ENCODE assay signal across 18 mouse cellular contexts in genomic region chr17:27362221-27362620, GRCm38 (mm10).
DNase-seq lines count a peak whose midpoint lies in the region; ATAC-seq lines count a peak whose summit lies in the region.
"Had no signal": no experiment of that assay in that cellular context is flagged by ENCODE, and none has a peak within 500 bp of the region (broad histone marks: within the 10 kb centered on the region; RNA-seq: fewer than 3 reads in every experiment).

No protein-coding gene starts in this region.

- WGBS in heart, embryonic 11.5 days (ENCODE audit: insufficient replicate concordance): 85% methylated on average over 8 of the region's 8 CpGs

- no peak for ATAC-seq in heart, embryonic 11.5 days (replicated peaks; ENCODE audit: insufficient number of reproducible peaks, low FRiP score, low TSS enrichment)

- no peak overlapping the region for H3K9ac ChIP-seq in heart, embryonic 11.5 days (ENCODE audit: low read depth, low read length)
- H3K9ac ChIP-seq: embryonic facial prominence, embryonic 15.5 days; lung, embryonic 15.5 days had no signal

- peak; percentile 7 for DNase-seq in layer of hippocampus, adult 9-10 months (ENCODE audit: low spot score)
- DNase-seq in layer of hippocampus, postnatal 36 days: no peak
- DNase-seq in induced T-regulatory cell, adult 2 months (ENCODE audit: low read depth): peak; percentile 29
- peak; percentile 62 to 64 for DNase-seq in left cerebral cortex, postnatal 36 days (ENCODE audit: low spot score in 2 of 2)
- peak; percentile 87 for DNase-seq in telencephalon, adult 2 months (ENCODE audit: low read depth, low spot score)
- DNase-seq in lung, adult 18-20 months: no peak
- DNase-seq: adrenal gland, postnatal 10 days; cerebellum, adult 8-10 months; gastrocnemius, postnatal 10 days; heart, postnatal 4 days; kidney, adult 9 months; liver; thymus, adult 18-20 months had no signal

- H3K4me1 ChIP-seq in heart, embryonic 11.5 days (ENCODE audit: control insufficient read depth, insufficient read depth, low read length): no peaks in the 10 kb centered on the region
- H3K4me1 ChIP-seq: embryonic facial prominence, embryonic 15.5 days; lung, embryonic 15.5 days had no signal

- H3K36me3 ChIP-seq in heart, embryonic 11.5 days (ENCODE audit: control insufficient read depth, insufficient read depth, low read length): no peaks in the 10 kb centered on the region
- H3K36me3 ChIP-seq: embryonic facial prominence, embryonic 15.5 days; heart, embryonic 10.5 days; lung, embryonic 15.5 days had no signal

- H3K27ac ChIP-seq in heart, embryonic 11.5 days (ENCODE audit: low read depth, low read length): no peak overlapping the region
- H3K27ac ChIP-seq: embryonic facial prominence, embryonic 15.5 days; heart, embryonic 10.5 days; lung, embryonic 15.5 days had no signal

- no peaks in the 10 kb centered on the region for H3K9me3 ChIP-seq in heart, embryonic 11.5 days (replicated peaks; ENCODE audit: control insufficient read depth, low read length)
- H3K9me3 ChIP-seq: embryonic facial prominence, embryonic 15.5 days; heart, embryonic 10.5 days; lung, embryonic 15.5 days had no signal

- no peaks in the 10 kb centered on the region for H3K27me3 ChIP-seq in heart, embryonic 11.5 days (ENCODE audit: control insufficient read depth, insufficient read depth, low read length)
- H3K27me3 ChIP-seq: embryonic facial prominence, embryonic 15.5 days; lung, embryonic 15.5 days had no signal

- intact Hi-C loops in left cerebral cortex, postnatal 36 days (cut with DNase I): loop anchor here (5.0 kb wide), 1 partner anchor 150 kb away; no protein-coding TSS in a partner anchor

- H3K4me2 ChIP-seq in heart, embryonic 11.5 days: no peak overlapping the region
- H3K4me2 ChIP-seq: embryonic facial prominence, embryonic 15.5 days; lung, embryonic 15.5 days had no signal

- no peak overlapping the region for H3K4me3 ChIP-seq in heart, embryonic 11.5 days (ENCODE audit: low read depth, low read length)
- H3K4me3 ChIP-seq: embryonic facial prominence, embryonic 15.5 days; heart, embryonic 10.5 days; lung, embryonic 15.5 days; megakaryocyte, embryonic 14.5 days had no signal

Comparison
In these comparisons a context has a peak if more than half of its experiments do, and no peak if none do; other contexts are left out.
1. DNase-seq: peak in layer of hippocampus, adult 9-10 months (single experiment), induced T-regulatory cell, adult 2 months (single experiment), left cerebral cortex, postnatal 36 days (2 of 2) and telencephalon, adult 2 months (single experiment); none in layer of hippocampus, postnatal 36 days (0 of 2) and lung, adult 18-20 months (0 of 2).